ENCODE assay signal across 19 mouse cellular contexts in genomic region chr17:62786602-62786907, GRCm38 (mm10).
DNase-seq lines count a peak whose midpoint lies in the region; ATAC-seq and TF ChIP-seq lines count a peak whose summit lies in the region.
"Had no signal": no experiment of that assay in that cellular context is flagged by ENCODE, and none has a peak within 500 bp of the region (broad histone marks: within the 10 kb centered on the region; RNA-seq: fewer than 3 reads in every experiment).

No protein-coding gene starts in this region.

- no peak for ATAC-seq in midbrain, postnatal 0 days (ENCODE audit: low FRiP score)
- peak; percentile 55 for ATAC-seq in midbrain, embryonic 12.5 days (ENCODE audit: low FRiP score, low read depth)
- ATAC-seq in midbrain, embryonic 15.5 days (replicated peaks), result no peak; the same call in 1 of the 2 replicates
- peak; percentile 53 for ATAC-seq in midbrain, embryonic 13.5 days
- no peak for ATAC-seq in frontal cortex, adult (ENCODE audit: low TSS enrichment)
- ATAC-seq: forebrain, embryonic 13.5 days; forebrain, embryonic 15.5 days had no signal

- TF ChIP-seq CTCF in midbrain, postnatal 0 days (IDR thresholded peaks at IDR 0.05), result no peak

- H3K9ac ChIP-seq in midbrain, postnatal 0 days (replicated peaks; ENCODE audit: low read length, poor library complexity, severe bottlenecking), result no peak overlapping the region
- H3K9ac ChIP-seq in midbrain, embryonic 12.5 days (replicated peaks), result no peak overlapping the region
- H3K9ac ChIP-seq in midbrain, embryonic 15.5 days, result no peak overlapping the region
- H3K9ac ChIP-seq in midbrain, embryonic 13.5 days (replicated peaks), result no peak overlapping the region
- H3K9ac ChIP-seq: embryonic facial prominence, embryonic 12.5 days; forebrain, embryonic 13.5 days; forebrain, embryonic 15.5 days had no signal

- no peaks in the 10 kb centered on the region for H3K9me3 ChIP-seq in midbrain, embryonic 10.5 days (replicated peaks)
- H3K9me3 ChIP-seq in midbrain, postnatal 0 days (ENCODE audit: low read length), result no peaks in the 10 kb centered on the region
- H3K9me3 ChIP-seq in midbrain, embryonic 12.5 days, result no peaks in the 10 kb centered on the region
- no peaks in the 10 kb centered on the region for H3K9me3 ChIP-seq in midbrain, embryonic 15.5 days
- no peaks in the 10 kb centered on the region for H3K9me3 ChIP-seq in midbrain, embryonic 13.5 days
- H3K9me3 ChIP-seq: embryonic facial prominence, embryonic 10.5 days; embryonic facial prominence, embryonic 12.5 days; forebrain, embryonic 13.5 days; forebrain, embryonic 15.5 days had no signal

- DNase-seq in midbrain, embryonic 10.5 days (ENCODE audit: low spot score), result no peak
- DNase-seq in midbrain, postnatal 0 days (ENCODE audit: low spot score), result no peak
- no peak for DNase-seq in gastrocnemius, adult 8-10 months (ENCODE audit: low spot score in 2 of 2)
- DNase-seq: adrenal gland, adult 2 months; adrenal gland, postnatal 10 days; adrenal gland, postnatal 25 days; cerebellum, adult 11-12 months; cerebellum, adult 2 months; cerebellum, adult 9-10 months; cerebellum, postnatal 10 days; cerebellum, postnatal 25 days had no signal

- H3K36me3 ChIP-seq in midbrain, embryonic 10.5 days, result no peaks in the 10 kb centered on the region
- no peaks in the 10 kb centered on the region for H3K36me3 ChIP-seq in midbrain, postnatal 0 days (ENCODE audit: insufficient read depth, low read length)
- H3K36me3 ChIP-seq in midbrain, embryonic 12.5 days, result no peaks in the 10 kb centered on the region
- no peaks in the 10 kb centered on the region for H3K36me3 ChIP-seq in midbrain, embryonic 15.5 days (replicated peaks)
- no peaks in the 10 kb centered on the region for H3K36me3 ChIP-seq in midbrain, embryonic 13.5 days
- H3K36me3 ChIP-seq: embryonic facial prominence, embryonic 10.5 days; embryonic facial prominence, embryonic 12.5 days; forebrain, embryonic 15.5 days had no signal

- 0 out of 2 replicates have a peak overlapping the region, but pooled peaks have one; percentile 4 for H3K4me3 ChIP-seq in midbrain, embryonic 10.5 days
- no peak overlapping the region for H3K4me3 ChIP-seq in midbrain, postnatal 0 days (ENCODE audit: low read depth, low read length)
- no peak overlapping the region for H3K4me3 ChIP-seq in midbrain, embryonic 12.5 days
- H3K4me3 ChIP-seq in midbrain, embryonic 15.5 days, result no peak overlapping the region
- H3K4me3 ChIP-seq in midbrain, embryonic 13.5 days (replicated peaks), result no peak overlapping the region
- H3K4me3 ChIP-seq: embryonic facial prominence, embryonic 10.5 days; embryonic facial prominence, embryonic 12.5 days; forebrain, embryonic 13.5 days; forebrain, embryonic 15.5 days had no signal

- H3K27ac ChIP-seq in midbrain, embryonic 10.5 days (replicated peaks), result no peak overlapping the region
- no peak overlapping the region for H3K27ac ChIP-seq in midbrain, postnatal 0 days (ENCODE audit: low read depth, low read length)
- no peak overlapping the region for H3K27ac ChIP-seq in midbrain, embryonic 12.5 days (replicated peaks)
- no peak overlapping the region for H3K27ac ChIP-seq in midbrain, embryonic 15.5 days
- H3K27ac ChIP-seq in midbrain, embryonic 13.5 days, result no peak overlapping the region
- H3K27ac ChIP-seq: embryonic facial prominence, embryonic 10.5 days; embryonic facial prominence, embryonic 12.5 days; forebrain, embryonic 13.5 days; forebrain, embryonic 15.5 days had no signal

- peaks cover 80% of the 10 kb centered on the region for H3K27me3 ChIP-seq in midbrain, embryonic 10.5 days (ENCODE audit: low read depth, poor library complexity, severe bottlenecking)
- no peaks in the 10 kb centered on the region for H3K27me3 ChIP-seq in midbrain, postnatal 0 days (ENCODE audit: insufficient read depth, low read length)
- H3K27me3 ChIP-seq in midbrain, embryonic 12.5 days, result peaks cover 53% of the 10 kb centered on the region
- 0 out of 2 replicates have a peak, but pooled peaks cover 2% of the 10 kb centered on the region for H3K27me3 ChIP-seq in midbrain, embryonic 15.5 days (replicated peaks)
- peaks cover 34% of the 10 kb centered on the region for H3K27me3 ChIP-seq in midbrain, embryonic 13.5 days
- H3K27me3 ChIP-seq: embryonic facial prominence, embryonic 12.5 days had no signal

- H3K4me2 ChIP-seq in midbrain, postnatal 0 days (ENCODE audit: low read depth, low read length, poor library complexity, severe bottlenecking), result no peak overlapping the region
- no peak overlapping the region; the same call in 1 of the 2 replicates for H3K4me2 ChIP-seq in midbrain, embryonic 12.5 days (replicated peaks)
- no peak overlapping the region for H3K4me2 ChIP-seq in midbrain, embryonic 15.5 days
- no peak overlapping the region for H3K4me2 ChIP-seq in midbrain, embryonic 13.5 days (replicated peaks)
- H3K4me2 ChIP-seq: embryonic facial prominence, embryonic 12.5 days; forebrain, embryonic 13.5 days; forebrain, embryonic 15.5 days had no signal

- peaks cover 91% of the 10 kb centered on the region for H3K4me1 ChIP-seq in midbrain, embryonic 10.5 days
- peaks cover 4% of the 10 kb centered on the region for H3K4me1 ChIP-seq in midbrain, postnatal 0 days (ENCODE audit: insufficient read depth, low read length)
- peaks cover 69% of the 10 kb centered on the region for H3K4me1 ChIP-seq in midbrain, embryonic 12.5 days
- peaks cover 59% of the 10 kb centered on the region for H3K4me1 ChIP-seq in midbrain, embryonic 15.5 days
- peaks cover 79% of the 10 kb centered on the region for H3K4me1 ChIP-seq in midbrain, embryonic 13.5 days (replicated peaks)

- WGBS in midbrain, embryonic 10.5 days, result 17% methylated on average over 7 of the region's 7 CpGs
- 39% methylated on average over 7 of the region's 7 CpGs for WGBS in midbrain, postnatal 0 days
- 12% methylated on average over 7 of the region's 7 CpGs for WGBS in midbrain, embryonic 12.5 days
- 22% methylated on average over 7 of the region's 7 CpGs for WGBS in midbrain, embryonic 15.5 days
- WGBS in midbrain, embryonic 13.5 days, result 11% methylated on average over 7 of the region's 7 CpGs

Comparison
In these comparisons a context has a peak if more than half of its experiments do, and no peak if none do; other contexts are left out.
1. ATAC-seq: peak in midbrain, embryonic 12.5 days (single experiment) and midbrain, embryonic 13.5 days (single experiment); none in midbrain, postnatal 0 days (single experiment), midbrain, embryonic 15.5 days (single experiment) and frontal cortex, adult (single experiment).